8 mouse cellular contexts compared by ENCODE assay signal in genomic region chr1:43065615-43066310, GRCm38 (mm10). TPM values are rescaled to one million over a fixed set of nuclear protein-coding genes. Genes with fewer than 3 reads are reported as not detected.
DNase-seq lines count a peak whose midpoint lies in the region; ATAC-seq and TF ChIP-seq lines count a peak whose summit lies in the region.

No protein-coding gene starts in this region.

- TF ChIP-seq POLR2A in brain, embryonic 14.5 days (IDR thresholded peaks at IDR 0.05; ENCODE audit: borderline replicate concordance, extremely low read depth, insufficient read depth, insufficient read length, poor library complexity, severe bottlenecking) = no peak
- TF ChIP-seq POLR2A in embryonic fibroblast, embryonic 13.5 days (IDR thresholded peaks at IDR 0.05; ENCODE audit: low read depth, low read length) = no peak

- no peak overlapping the region for H3K27ac ChIP-seq in embryonic fibroblast, embryonic 13.5 days (ENCODE audit: insufficient read depth, low read length)
- H3K27ac ChIP-seq in liver, embryonic 16.5 days (ENCODE audit: low read length) = no peak overlapping the region
- H3K27ac ChIP-seq in neural tube, embryonic 15.5 days (replicated peaks) = no peak overlapping the region

- H3K9me3 ChIP-seq in G1E (replicated peaks) = no peaks in the 10 kb centered on the region
- no peaks in the 10 kb centered on the region for H3K9me3 ChIP-seq in liver, embryonic 16.5 days (replicated peaks; ENCODE audit: control insufficient read depth, low read length)
- H3K9me3 ChIP-seq in neural tube, embryonic 15.5 days (replicated peaks) = no peaks in the 10 kb centered on the region

- intact Hi-C loops in heart, postnatal 36 days (cut with DNase I) = loop anchor here (1.0 kb wide), 1 partner anchor 150 kb away; no protein-coding TSS in a partner anchor

- no peak overlapping the region for H3K9ac ChIP-seq in liver, embryonic 16.5 days (ENCODE audit: low read depth, low read length)
- no peak overlapping the region for H3K9ac ChIP-seq in neural tube, embryonic 15.5 days (replicated peaks)

- no peaks in the 10 kb centered on the region for H3K27me3 ChIP-seq in G1E (ENCODE audit: insufficient read depth, low read length)
- no peaks in the 10 kb centered on the region for H3K27me3 ChIP-seq in liver, embryonic 16.5 days (ENCODE audit: control insufficient read depth, insufficient read depth, low read depth, low read length)
- no peaks in the 10 kb centered on the region for H3K27me3 ChIP-seq in neural tube, embryonic 15.5 days (replicated peaks)

- H3K4me3 ChIP-seq in G1E (ENCODE audit: low read depth, low read length) = no peak overlapping the region
- no peak overlapping the region for H3K4me3 ChIP-seq in embryonic fibroblast, embryonic 13.5 days (ENCODE audit: insufficient read depth, low read length)
- no peak overlapping the region for H3K4me3 ChIP-seq in liver, embryonic 16.5 days (ENCODE audit: low read depth, low read length)
- H3K4me3 ChIP-seq in neural tube, embryonic 15.5 days (replicated peaks) = no peak overlapping the region

- peak; percentile 45 for TF ChIP-seq CTCF in G1E (IDR thresholded peaks at IDR 0.05; ENCODE audit: low read depth, low read length)
- TF ChIP-seq CTCF in brain, embryonic 14.5 days (IDR thresholded peaks at IDR 0.05; ENCODE audit: borderline replicate concordance, extremely low read depth, insufficient read depth, insufficient read length) = peak; percentile 94
- TF ChIP-seq CTCF in embryonic fibroblast, embryonic 13.5 days (IDR thresholded peaks at IDR 0.05; ENCODE audit: borderline replicate concordance, insufficient read depth, low read length) = peak; percentile 96

- peaks cover 77% of the 10 kb centered on the region for H3K36me3 ChIP-seq in G1E (replicated peaks)
- peaks cover 4% of the 10 kb centered on the region; the same call in 1 of the 2 replicates for H3K36me3 ChIP-seq in liver, embryonic 16.5 days (ENCODE audit: control insufficient read depth, insufficient read depth)
- peaks cover 34% of the 10 kb centered on the region for H3K36me3 ChIP-seq in neural tube, embryonic 15.5 days

- H3K4me1 ChIP-seq in G1E (ENCODE audit: insufficient read depth, low read depth, low read length) = peaks cover 5% of the 10 kb centered on the region
- no peaks in the 10 kb centered on the region for H3K4me1 ChIP-seq in embryonic fibroblast, embryonic 13.5 days (ENCODE audit: control insufficient read depth, insufficient read depth, low read length)
- no peaks in the 10 kb centered on the region for H3K4me1 ChIP-seq in liver, embryonic 16.5 days (ENCODE audit: control insufficient read depth, low read depth, low read length)
- H3K4me1 ChIP-seq in neural tube, embryonic 15.5 days = no peaks in the 10 kb centered on the region

- WGBS in liver, embryonic 16.5 days (ENCODE audit: insufficient replicate concordance) = 62% methylated on average over 9 of the region's 9 CpGs
- 52% methylated on average over 9 of the region's 9 CpGs for WGBS in neural tube, embryonic 15.5 days

- no peak overlapping the region for H3K4me2 ChIP-seq in liver, embryonic 16.5 days (ENCODE audit: low read depth, low read length)
- no peak overlapping the region for H3K4me2 ChIP-seq in neural tube, embryonic 15.5 days

- ATAC-seq in G1E (ENCODE audit: extremely low read depth, insufficient number of reproducible peaks, low FRiP score, poor library complexity, severe bottlenecking) = no peak
- ATAC-seq in liver, embryonic 16.5 days (ENCODE audit: low read depth) = peak; percentile 19; the same call in 1 of the 2 replicates
- peak; percentile 93 for ATAC-seq in neural tube, embryonic 15.5 days (ENCODE audit: low FRiP score)

- peak; percentile 34 for DNase-seq in G1E (ENCODE audit: low spot score)
- DNase-seq in brain, embryonic 14.5 days (ENCODE audit: low read depth) = peak; percentile 92
- peak; percentile 31 to 46 for DNase-seq in heart, postnatal 36 days
- peak; percentile 81 for DNase-seq in layer of hippocampus, adult 11-12 months (ENCODE audit: low spot score)
- no peak for DNase-seq in T-cell, adult 2 months (ENCODE audit: low spot score)

RNA-seq across cellular contexts. Expression of gene Tgfbrap1, which starts 32.7 kb away (rescaled TPM):
- 44.5 and 51.2 TPM in 2 replicates for total RNA-seq in G1E (2014; fragmentation: Nextera tagmentation)
- total RNA-seq in G1E (2017) = 18.1 and 19.7 TPM in 2 replicates
- polyA plus RNA-seq in G1E (2012) = 13.0 and 13.2 TPM in 2 replicates
- polyA plus RNA-seq in brain, embryonic 14.5 days (2012; rRNA removed) = 30.4 and 36.0 TPM in 2 replicates
- 15.1 and 15.5 TPM in 2 replicates for polyA plus RNA-seq in embryonic fibroblast, embryonic 13.5 days (2011; ENCODE audit: insufficient read length, low read depth, missing spikeins)
- 10 to 100 TPM; 14.9 to 15.3 TPM for total RNA-seq in heart, postnatal 36 days (2021)
- 3.2 and 3.4 TPM in 2 replicates for polyA plus RNA-seq in liver, embryonic 16.5 days (2015; fragmentation: Nextera tagmentation; extraction: Ambion mirVana)
- polyA plus RNA-seq in neural tube, embryonic 15.5 days (2015; fragmentation: Nextera tagmentation; extraction: Ambion mirVana) = 13.2 and 14.4 TPM in 2 replicates

RNA-seq across cellular contexts. Expression of gene AI597479, which starts 32.7 kb away (rescaled TPM):
- total RNA-seq in G1E (2014; fragmentation: Nextera tagmentation) (31.8 and 34.1 TPM in 2 replicates), G1E (2017) (40.1 and 45.8 TPM in 2 replicates)
- polyA plus RNA-seq in G1E (2012) = 2.9 and 3.2 TPM in 2 replicates
- polyA plus RNA-seq in brain, embryonic 14.5 days (2012; rRNA removed) = 32.3 and 33.8 TPM in 2 replicates
- 16.7 and 18.9 TPM in 2 replicates for polyA plus RNA-seq in embryonic fibroblast, embryonic 13.5 days (2011; ENCODE audit: insufficient read length, low read depth, missing spikeins)
- 10 to 100 TPM; 17.6 to 19.9 TPM for total RNA-seq in heart, postnatal 36 days (2021)
- polyA plus RNA-seq in liver, embryonic 16.5 days (2015; fragmentation: Nextera tagmentation; extraction: Ambion mirVana) = 7.6 and 7.9 TPM in 2 replicates
- 39.7 and 41.4 TPM in 2 replicates for polyA plus RNA-seq in neural tube, embryonic 15.5 days (2015; fragmentation: Nextera tagmentation; extraction: Ambion mirVana)

Comparison
In these comparisons a context has a peak if more than half of its experiments do, and no peak if none do; other contexts are left out.
1. CTCF ChIP-seq: peak in every context shown above with its lines; median percentile 96 in embryonic fibroblast, embryonic 13.5 days; 94 in brain, embryonic 14.5 days; 45 in G1E.